Mouse (Mus musculus) cortical plate, adult 2 months (tissue): ENCODE results near the gene Faim. TPM values are rescaled to one million over a fixed set of nuclear protein-coding genes. Genes with fewer than 3 reads are reported as not detected.

ENCODE experiments used
- H3K27ac ChIP-seq: fragments of 200-500 bp; 2 replicates; pipeline ENCODE4 v1.5.1; 2012; ENCODE audit warnings: low read length, control low read depth, inconsistent platforms; ENCODE audit not compliant: insufficient read depth
- H3K4me1 ChIP-seq: fragments of 200-500 bp; 2 replicates; pipeline ENCODE4 v1.6.1; 2011; ENCODE audit warnings: low read length; ENCODE audit not compliant: control insufficient read depth, insufficient read depth
- H3K4me3 ChIP-seq: fragments of 200-500 bp; 2 replicates; pipeline ENCODE4 v1.5.1; 2011; ENCODE audit warnings: mild to moderate bottlenecking, low read length, control low read depth; ENCODE audit not compliant: insufficient read depth
- CTCF ChIP-seq: fragments of 200-500 bp; IDR thresholded peaks from 2 replicates; pipeline ENCODE4 v1.5.1; 2011; ENCODE audit warnings: mild to moderate bottlenecking, control low read depth, low read length; ENCODE audit not compliant: insufficient read depth; ENCODE audit errors: extremely low read depth
- POLR2A ChIP-seq: fragments of 200-500 bp; IDR thresholded peaks from 2 replicates; pipeline ENCODE4 v1.6.1; 2011; ENCODE audit warnings: mild to moderate bottlenecking, low read length, control low read depth; ENCODE audit not compliant: insufficient read depth; ENCODE audit errors: extremely low read depth
- polyA plus RNA-seq: library from polyadenylated mRNA; depleted of rRNA; stranded (reverse); fragments of >200 nt; gene quantifications from 2 replicates; pipeline ENCODE4 v1.2.3, GENCODE M21; 2012

The Faim gene
- polyA plus RNA-seq, 1 experiment = 28.8 TPM

DNA sequence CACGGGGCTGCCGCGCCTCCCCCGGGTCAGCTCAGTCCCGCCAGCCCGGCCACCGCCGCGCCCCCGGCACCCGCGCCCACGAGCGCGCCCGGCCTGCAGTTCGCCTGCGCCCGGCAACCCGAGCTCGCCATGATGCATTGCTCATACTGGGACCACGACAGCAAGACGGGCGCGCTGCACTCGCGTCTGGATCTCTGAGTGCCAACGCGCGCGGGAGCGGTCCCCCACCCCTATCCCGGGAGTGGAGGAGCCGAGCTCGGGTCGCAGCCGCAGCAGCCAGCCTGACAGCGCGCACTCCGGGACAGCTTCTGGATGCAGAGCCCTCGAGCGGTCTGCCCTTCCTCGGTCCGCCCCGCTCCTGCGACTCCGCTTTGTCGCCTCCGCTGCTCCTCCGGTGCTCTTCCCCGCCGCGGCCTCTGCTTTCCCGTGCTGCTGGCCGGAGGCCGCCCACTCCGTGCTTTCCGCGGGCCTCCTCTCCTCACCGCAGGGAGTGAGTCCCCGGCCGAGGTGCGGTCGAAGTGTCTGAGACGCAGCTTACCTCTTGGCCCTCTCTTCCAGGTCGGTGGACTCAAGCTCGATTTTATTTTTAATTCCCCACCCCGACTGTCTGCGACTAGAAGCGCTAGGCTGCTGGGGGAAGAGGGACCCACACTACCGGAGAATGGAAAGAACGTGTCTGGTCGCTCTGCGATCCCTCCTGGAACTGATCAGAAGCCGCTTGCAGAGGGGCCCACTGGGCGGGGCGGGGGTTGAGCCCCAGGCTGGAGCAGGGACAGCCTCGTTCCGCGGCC is 29.4 kb upstream of the Faim start:
- H3K27ac ChIP-seq = no peak overlapping the region
- no peaks in the 10 kb centered on the region for H3K4me1 ChIP-seq
- peak overlapping the region; percentile 20 for H3K4me3 ChIP-seq
- TF ChIP-seq CTCF (no peak), POLR2A (no peak)

DNA sequence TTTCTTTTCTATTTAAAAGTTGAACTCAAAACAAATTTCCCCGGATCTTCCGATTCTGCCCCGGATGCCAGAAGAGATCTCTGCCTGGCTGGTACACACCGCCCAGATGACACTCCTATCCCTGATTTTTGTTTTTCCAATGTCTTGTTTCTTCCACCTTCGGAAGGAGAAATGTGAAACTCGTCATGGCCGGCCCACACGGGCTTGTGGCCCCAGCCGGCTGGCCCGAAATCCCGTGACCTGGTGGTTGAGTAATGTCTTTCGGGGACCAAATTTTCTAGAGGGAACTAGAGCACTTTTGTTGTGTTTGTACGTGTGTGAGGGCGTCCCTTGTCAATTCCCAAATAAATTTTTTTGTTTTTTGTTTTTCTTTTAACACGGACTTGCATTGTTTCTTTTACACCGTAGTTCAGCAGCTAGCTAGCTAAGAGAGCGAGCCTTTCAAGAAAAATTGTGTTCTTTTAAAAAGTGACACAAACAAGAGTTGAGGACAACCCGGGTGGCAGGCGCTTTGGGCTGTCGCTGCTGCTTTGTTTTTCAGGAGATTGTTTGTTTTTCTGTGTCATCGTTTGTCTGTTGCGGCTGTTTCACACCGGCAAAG is 28.3 kb upstream of the Faim start:
- Histone ChIP-seq H3K4me1 (no peaks in the 10 kb centered on the region), H3K4me3 (no peak overlapping the region), H3K27ac (no peak overlapping the region)
- no peak for TF ChIP-seq POLR2A
- no peak for TF ChIP-seq CTCF

DNA sequence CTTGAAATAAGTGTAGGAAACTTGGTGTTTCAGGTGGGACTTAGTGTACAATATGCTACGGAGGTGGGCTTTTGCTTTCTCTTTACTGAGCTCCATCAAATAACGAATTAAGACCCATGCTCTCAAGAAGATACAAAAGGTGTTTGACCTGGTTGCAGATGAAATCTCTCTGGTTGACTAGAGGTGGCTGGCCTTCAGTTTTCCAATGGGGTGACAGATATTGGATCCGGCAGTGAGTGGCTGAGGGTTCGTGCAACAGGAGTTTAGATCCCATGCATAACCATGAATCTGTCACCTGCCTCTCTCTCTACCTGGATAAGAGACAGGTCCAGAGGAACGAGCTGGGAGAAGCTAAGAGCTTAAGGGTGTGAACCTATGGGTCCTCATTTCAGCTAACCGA is 27.5 kb upstream of the Faim start:
- Histone ChIP-seq H3K4me1 (no peaks in the 10 kb centered on the region), H3K4me3 (no peak overlapping the region), H3K27ac (no peak overlapping the region)
- TF ChIP-seq CTCF (no peak), POLR2A (no peak)

DNA sequence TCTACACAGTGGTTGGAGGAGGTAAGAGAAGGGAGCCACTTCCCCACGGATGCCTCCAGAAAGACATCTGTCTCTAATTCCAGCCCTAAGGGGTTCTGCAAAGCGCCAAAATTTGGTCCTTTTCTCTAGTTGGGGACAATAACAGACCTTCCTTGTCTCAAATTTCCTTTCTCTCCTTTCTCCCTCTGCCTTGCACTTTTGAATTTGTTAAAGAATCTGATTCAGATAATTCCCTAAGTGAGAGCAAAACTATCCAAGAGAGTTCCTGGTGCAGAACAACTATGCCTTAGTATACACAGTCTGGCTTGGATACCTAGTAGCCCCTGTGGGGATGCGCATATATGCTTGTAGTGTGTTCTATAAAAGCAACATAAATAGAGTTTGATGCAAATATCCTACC is 26.3 kb upstream of the Faim start:
- TF ChIP-seq CTCF = no peak
- TF ChIP-seq POLR2A = no peak
- Histone ChIP-seq H3K4me3 (no peak overlapping the region), H3K4me1 (no peaks in the 10 kb centered on the region), H3K27ac (no peak overlapping the region)

DNA sequence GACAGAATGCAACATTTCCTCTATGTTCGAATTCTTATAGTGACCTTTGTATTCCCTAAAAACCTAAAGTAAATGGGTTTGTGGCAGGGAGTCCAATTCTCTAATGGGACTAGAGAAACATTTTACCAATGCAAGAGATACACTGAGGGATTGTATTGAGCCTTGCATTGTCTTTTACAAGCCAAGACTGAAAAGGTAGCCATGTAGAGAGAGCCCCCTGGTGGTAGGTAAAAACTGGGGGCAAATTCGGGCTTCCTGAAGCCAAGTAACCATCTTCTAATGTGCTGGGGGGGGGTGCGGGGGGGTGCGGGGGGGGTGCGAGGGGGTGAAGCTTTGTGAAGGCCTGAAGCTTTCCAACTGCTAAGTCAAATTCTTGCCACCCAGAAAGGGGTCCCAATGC is 25.8 kb upstream of the Faim start:
- Histone ChIP-seq H3K4me1 (no peaks in the 10 kb centered on the region), H3K27ac (no peak overlapping the region), H3K4me3 (no peak overlapping the region)
- TF ChIP-seq CTCF = no peak
- no peak for TF ChIP-seq POLR2A

DNA sequence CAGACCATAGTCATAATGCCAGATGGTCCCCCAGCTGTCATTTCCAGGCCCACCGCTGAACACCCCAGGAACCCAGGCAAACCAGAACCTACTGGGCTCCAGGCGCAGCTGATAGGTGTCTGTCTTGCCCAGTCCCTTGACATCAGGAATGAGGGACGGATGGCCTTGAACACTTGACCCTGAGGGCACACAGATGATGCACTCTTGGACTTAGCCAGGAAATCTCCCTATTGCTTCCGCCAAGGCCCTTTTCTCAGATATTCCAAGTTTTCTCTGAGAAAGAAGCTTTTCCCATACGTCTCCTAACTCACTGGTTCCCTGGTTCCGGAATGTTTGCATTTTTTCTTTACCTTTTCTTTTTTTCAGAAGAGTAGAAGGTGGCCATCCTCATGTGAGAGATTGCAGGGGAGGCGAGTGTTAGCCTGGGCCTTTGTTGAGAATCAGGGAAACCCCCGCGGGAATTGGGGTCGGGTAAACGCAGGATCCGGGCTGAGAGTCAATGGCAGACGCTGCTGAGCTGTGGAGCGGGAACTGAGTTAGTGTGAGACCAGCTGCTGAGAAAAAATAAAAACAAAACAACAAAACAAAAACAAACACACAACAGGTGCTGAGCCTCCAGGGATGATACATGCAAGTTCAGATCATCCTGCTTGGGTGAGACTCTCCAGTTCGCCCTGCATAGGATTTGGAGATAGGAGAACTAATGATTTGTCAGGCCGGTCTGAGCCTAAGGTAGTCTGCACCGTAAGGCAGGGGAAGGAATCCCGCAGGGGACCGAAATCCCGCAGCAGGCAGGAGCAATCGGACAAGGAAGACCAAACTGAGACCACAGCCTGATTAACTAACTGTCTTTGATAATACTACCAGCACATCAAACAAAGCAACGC is 24.3 kb upstream of the Faim start:
- no peak overlapping the region for H3K4me3 ChIP-seq
- no peak overlapping the region for H3K27ac ChIP-seq
- TF ChIP-seq CTCF = no peak
- no peak for TF ChIP-seq POLR2A
- H3K4me1 ChIP-seq = no peaks in the 10 kb centered on the region

DNA sequence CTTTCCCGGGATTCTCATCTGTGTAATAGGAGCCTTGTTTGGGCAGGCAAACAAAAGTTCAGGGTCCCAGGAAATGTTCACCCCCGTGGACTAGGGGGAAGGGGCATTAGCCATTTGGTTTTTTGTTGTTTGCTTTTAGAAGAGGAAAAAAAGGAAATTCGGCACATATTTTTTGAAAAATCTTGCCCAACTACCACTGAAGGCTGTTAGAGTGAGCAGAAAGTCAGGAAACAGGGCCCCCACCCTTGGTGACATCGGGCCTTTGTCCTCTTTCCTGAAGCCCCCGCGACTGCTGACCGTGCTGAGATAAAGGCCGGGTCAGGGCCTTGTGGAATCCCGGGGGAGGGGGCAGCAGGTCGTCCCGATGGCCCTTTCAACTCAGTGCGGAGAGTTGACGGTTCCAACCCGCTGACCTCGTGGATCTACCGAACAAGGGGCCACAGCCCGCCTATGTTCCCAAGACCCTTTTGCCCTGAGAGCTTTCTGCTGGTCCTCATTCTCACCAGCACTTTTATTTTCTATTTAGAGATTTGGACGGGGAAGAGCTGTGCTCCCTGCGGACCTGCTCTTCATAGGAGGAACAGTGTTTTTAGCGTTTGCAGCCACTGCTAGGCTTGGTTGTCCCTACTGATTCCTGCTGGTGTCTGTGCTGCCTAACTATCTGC is 23.6 kb upstream of the Faim start:
- Histone ChIP-seq H3K27ac (no peak overlapping the region), H3K4me3 (no peak overlapping the region), H3K4me1 (no peaks in the 10 kb centered on the region)
- no peak for TF ChIP-seq CTCF
- no peak for TF ChIP-seq POLR2A

DNA sequence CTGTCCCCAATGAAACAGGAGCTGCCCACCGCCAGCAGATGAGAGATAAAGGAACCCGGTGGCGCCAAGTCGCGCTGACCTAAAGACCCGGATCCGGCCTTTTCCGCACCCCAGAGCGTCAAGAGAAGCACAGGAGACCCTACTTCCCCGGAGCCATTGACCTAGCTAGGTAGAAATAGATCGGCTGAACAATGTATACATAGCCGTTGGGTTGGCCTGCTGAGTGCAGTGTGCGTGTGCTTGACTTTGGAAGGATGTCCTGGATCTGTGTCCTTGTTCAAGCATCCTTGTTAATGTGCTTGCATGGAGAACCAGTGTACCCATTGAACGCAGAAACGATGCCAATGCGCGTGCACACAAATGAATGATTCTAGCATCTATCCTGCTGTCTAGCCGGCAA is 22.5 kb upstream of the Faim start:
- TF ChIP-seq CTCF = no peak
- TF ChIP-seq POLR2A = no peak
- Histone ChIP-seq H3K4me1 (no peaks in the 10 kb centered on the region), H3K27ac (no peak overlapping the region), H3K4me3 (no peak overlapping the region)

DNA sequence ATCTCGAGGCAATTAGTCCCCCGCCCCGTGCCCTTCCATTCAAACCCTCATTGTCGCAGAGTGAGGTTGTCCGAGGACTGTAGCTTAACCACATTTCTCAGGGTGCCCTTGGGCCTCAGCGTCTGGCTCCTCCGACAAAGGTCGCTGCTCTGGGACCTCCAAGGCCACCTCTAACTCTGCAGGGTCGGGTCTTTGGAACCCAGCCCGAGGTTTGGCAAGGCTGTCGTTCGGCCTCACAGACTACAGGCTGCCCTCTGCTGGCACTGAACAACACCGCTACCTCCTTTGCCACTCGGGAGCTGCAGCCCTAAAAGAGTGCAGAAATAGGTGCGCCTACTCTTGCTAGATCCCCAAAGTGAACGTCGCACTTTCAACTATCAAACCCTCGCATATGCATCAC is 21.1 kb upstream of the Faim start:
- H3K4me1 ChIP-seq = no peaks in the 10 kb centered on the region
- TF ChIP-seq CTCF (0 out of 2 replicates have a peak, but pooled peaks have one; percentile 31), POLR2A (no peak)
- H3K27ac ChIP-seq = no peak overlapping the region
- no peak overlapping the region for H3K4me3 ChIP-seq
